19 mouse cellular contexts compared by ENCODE assay signal in the genomic region with DNA sequence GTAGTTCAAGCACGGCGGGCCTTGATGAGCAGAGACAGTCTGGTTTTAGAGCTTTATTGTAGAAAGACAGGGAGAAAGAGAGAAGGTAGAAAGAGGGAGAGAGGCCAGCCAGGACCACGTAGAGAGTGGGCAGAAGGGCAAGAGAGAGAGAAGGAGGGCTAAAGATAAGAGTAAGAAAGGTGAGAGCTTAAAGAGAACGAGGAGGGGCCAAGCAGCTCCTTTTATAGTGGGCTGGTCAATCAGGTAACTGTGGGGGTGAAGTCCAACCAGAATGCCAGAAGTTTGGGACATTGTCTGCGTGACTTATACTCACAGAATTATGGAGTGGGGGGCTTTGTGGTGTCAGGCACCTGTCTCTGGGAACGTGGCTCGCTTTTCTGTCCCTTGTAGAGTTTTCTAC.
"Had no signal": no experiment of that assay in that cellular context is flagged by ENCODE, and none has a peak within 500 bp of the region (broad histone marks: within the 10 kb centered on the region; RNA-seq: fewer than 3 reads in every experiment).

No protein-coding gene starts in this region.

- H3K27ac ChIP-seq: lung, embryonic 15.5 days; macrophage; midbrain, embryonic 13.5 days; midbrain, embryonic 15.5 days; neural tube, embryonic 12.5 days had no signal

- DNase-seq: liver, postnatal 0 days; lung, adult 2 months; lung, postnatal 14 days; lung, postnatal 36 days; retina, postnatal 1 day; right cerebral cortex, adult 18-20 months; right cerebral cortex, postnatal 25 days; right cerebral cortex, postnatal 4 days; spleen, adult 18-20 months; thymus, adult 18-20 months; thymus, postnatal 14 days; thymus, postnatal 36 days had no signal

- H3K9me3 ChIP-seq: lung, embryonic 15.5 days; midbrain, embryonic 13.5 days; midbrain, embryonic 15.5 days; neural tube, embryonic 12.5 days had no signal

- H3K9ac ChIP-seq: liver, postnatal 0 days; lung, embryonic 15.5 days; midbrain, embryonic 13.5 days; midbrain, embryonic 15.5 days; neural tube, embryonic 12.5 days had no signal

- H3K4me2 ChIP-seq: lung, embryonic 15.5 days; midbrain, embryonic 13.5 days; midbrain, embryonic 15.5 days; neural tube, embryonic 12.5 days had no signal

- H3K27me3 ChIP-seq: lung, embryonic 15.5 days; megakaryocyte, embryonic 14.5 days; midbrain, embryonic 13.5 days; midbrain, embryonic 15.5 days; neural tube, embryonic 12.5 days had no signal

- H3K36me3 ChIP-seq: lung, embryonic 15.5 days; midbrain, embryonic 13.5 days; midbrain, embryonic 15.5 days; neural tube, embryonic 12.5 days had no signal

- H3K4me3 ChIP-seq: lung, embryonic 15.5 days; megakaryocyte, embryonic 14.5 days; midbrain, embryonic 13.5 days; midbrain, embryonic 15.5 days; neural tube, embryonic 12.5 days had no signal

- ATAC-seq: liver, postnatal 0 days; lung, postnatal 0 days; midbrain, embryonic 13.5 days; midbrain, embryonic 15.5 days had no signal

- H3K4me1 ChIP-seq: lung, embryonic 15.5 days; midbrain, embryonic 13.5 days; midbrain, embryonic 15.5 days; neural tube, embryonic 12.5 days had no signal
